ENCODE assay signal across 7 mouse cellular contexts in genomic region chr4:139192499-139193175, GRCm38 (mm10). TPM values are rescaled to one million over a fixed set of nuclear protein-coding genes. Genes with fewer than 3 reads are reported as not detected.
DNase-seq lines count a peak whose midpoint lies in the region; ATAC-seq lines count a peak whose summit lies in the region.

Gene Capzb, plus strand, starts transcription at chr4:139192899.

- H3K9me3 ChIP-seq in embryonic facial prominence, embryonic 11.5 days (replicated peaks; ENCODE audit: control insufficient read depth, low read length), result no peaks in the 10 kb centered on the region
- H3K9me3 ChIP-seq in limb, embryonic 11.5 days (ENCODE audit: control insufficient read depth, low read length), result no peaks in the 10 kb centered on the region
- H3K9me3 ChIP-seq in midbrain, embryonic 14.5 days (ENCODE audit: control insufficient read depth, low read length), result no peaks in the 10 kb centered on the region

- ATAC-seq in embryonic facial prominence, embryonic 11.5 days (replicated peaks; ENCODE audit: insufficient number of reproducible peaks, low FRiP score, low TSS enrichment, low read depth), result peak; percentile 95
- ATAC-seq in limb, embryonic 11.5 days (ENCODE audit: insufficient number of reproducible peaks, low FRiP score, low TSS enrichment, low read depth), result peak; percentile 95
- peak; percentile 98 for ATAC-seq in midbrain, embryonic 14.5 days (ENCODE audit: low FRiP score, low TSS enrichment)

- 0% methylated on average over 45 of the region's 69 CpGs for WGBS in embryonic facial prominence, embryonic 11.5 days
- under 1% methylated on average over 47 of the region's 69 CpGs for WGBS in limb, embryonic 11.5 days
- under 1% methylated on average over 64 of the region's 69 CpGs for WGBS in midbrain, embryonic 14.5 days

- H3K4me2 ChIP-seq in embryonic facial prominence, embryonic 11.5 days (ENCODE audit: low read depth, low read length), result peak within 1 kb of the TSS; percentile 98
- H3K4me2 ChIP-seq in limb, embryonic 11.5 days (ENCODE audit: low read depth, severe bottlenecking), result peak within 1 kb of the TSS; percentile 72
- H3K4me2 ChIP-seq in midbrain, embryonic 14.5 days (ENCODE audit: low read length), result peak within 1 kb of the TSS; percentile 97

- peak within 1 kb of the TSS; percentile 98 for H3K4me3 ChIP-seq in embryonic facial prominence, embryonic 11.5 days (ENCODE audit: low read depth, low read length)
- H3K4me3 ChIP-seq in limb, embryonic 11.5 days (ENCODE audit: low read depth, low read length), result peak within 1 kb of the TSS; percentile 89
- peak within 1 kb of the TSS; percentile 94 for H3K4me3 ChIP-seq in midbrain, embryonic 14.5 days (replicated peaks; ENCODE audit: low read depth, low read length)

- H3K27me3 ChIP-seq in embryonic facial prominence, embryonic 11.5 days (ENCODE audit: control insufficient read depth, insufficient read depth, low read length), result no peaks in the 10 kb centered on the region
- no peaks in the 10 kb centered on the region for H3K27me3 ChIP-seq in limb, embryonic 11.5 days (ENCODE audit: control insufficient read depth, insufficient read depth, low read length)
- no peaks in the 10 kb centered on the region for H3K27me3 ChIP-seq in midbrain, embryonic 14.5 days (ENCODE audit: control insufficient read depth, insufficient read depth, low read length)

- peak within 1 kb of the TSS; percentile 80 for H3K27ac ChIP-seq in embryonic facial prominence, embryonic 11.5 days (replicated peaks; ENCODE audit: low read depth, low read length)
- H3K27ac ChIP-seq in limb, embryonic 11.5 days (replicated peaks; ENCODE audit: low read depth, low read length), result peak within 1 kb of the TSS; percentile 68; the same call in 1 of the 2 replicates
- peak within 1 kb of the TSS; percentile 90 for H3K27ac ChIP-seq in midbrain, embryonic 14.5 days (replicated peaks; ENCODE audit: low read depth, low read length)

- H3K9ac ChIP-seq in embryonic facial prominence, embryonic 11.5 days (replicated peaks; ENCODE audit: low read length), result peak within 1 kb of the TSS; percentile 94
- peak within 1 kb of the TSS; percentile 90 for H3K9ac ChIP-seq in limb, embryonic 11.5 days (ENCODE audit: low read length)
- peak within 1 kb of the TSS; percentile 93 for H3K9ac ChIP-seq in midbrain, embryonic 14.5 days (replicated peaks; ENCODE audit: low read length)

- peaks cover 8% of the 10 kb centered on the region for H3K4me1 ChIP-seq in embryonic facial prominence, embryonic 11.5 days (ENCODE audit: control insufficient read depth, insufficient read depth, low read length)
- peaks cover 13% of the 10 kb centered on the region for H3K4me1 ChIP-seq in limb, embryonic 11.5 days (ENCODE audit: control insufficient read depth, insufficient read depth, low read length)
- H3K4me1 ChIP-seq in midbrain, embryonic 14.5 days (ENCODE audit: control insufficient read depth, insufficient read depth, low read length), result peaks cover 25% of the 10 kb centered on the region

- DNase-seq in adrenal gland, postnatal 14 days, result peak; percentile 99
- DNase-seq in embryonic facial prominence, embryonic 11.5 days (ENCODE audit: low spot score), result peak; percentile 98
- DNase-seq in heart, adult 11 months, result peak; percentile 100
- peak; percentile 96 for DNase-seq in kidney, adult 18-20 months
- peak; percentile 99 for DNase-seq in limb, embryonic 11.5 days (ENCODE audit: low spot score)
- DNase-seq in midbrain, embryonic 14.5 days, result peak; percentile 99
- peak; percentile 95 for DNase-seq in spleen, adult 18-20 months

- H3K36me3 ChIP-seq in embryonic facial prominence, embryonic 11.5 days (replicated peaks; ENCODE audit: control insufficient read depth, insufficient read depth, low read depth, low read length), result no peaks in the 10 kb centered on the region
- H3K36me3 ChIP-seq in limb, embryonic 11.5 days (ENCODE audit: control insufficient read depth, insufficient read depth, low read length), result no peaks in the 10 kb centered on the region
- H3K36me3 ChIP-seq in midbrain, embryonic 14.5 days (ENCODE audit: control insufficient read depth, insufficient read depth, low read length), result 0 out of 2 replicates have a peak, but pooled peaks cover 5% of the 10 kb centered on the region

RNA-seq across cellular contexts. Expression of gene Capzb, which starts in this region (rescaled TPM):
- 316 and 319 TPM in 2 replicates for total RNA-seq in adrenal gland, postnatal 14 days (2021)
- 314 and 316 TPM in 2 replicates for polyA plus RNA-seq in embryonic facial prominence, embryonic 11.5 days (2014; fragmentation: Nextera tagmentation; extraction: Ambion mirVana)
- 278 and 307 TPM in 2 replicates for polyA plus RNA-seq in limb, embryonic 11.5 days (2014; fragmentation: Nextera tagmentation; extraction: Ambion mirVana)
- 250 and 281 TPM in 2 replicates for polyA plus RNA-seq in midbrain, embryonic 14.5 days (2014; fragmentation: Nextera tagmentation; extraction: Ambion mirVana)

Comparison
In these comparisons a context has a peak if more than half of its experiments do, and no peak if none do; other contexts are left out.
1. Peak in every context shown above with its lines: DNase-seq, ATAC-seq, H3K4me3 ChIP-seq and H3K27ac ChIP-seq.